Mouse (Mus musculus): ENCODE results near the gene Rnf223.
A peak's percentile ranks its signal among the peaks of the same experiment; 100 is the strongest.

Rnf223 gene

DNA sequence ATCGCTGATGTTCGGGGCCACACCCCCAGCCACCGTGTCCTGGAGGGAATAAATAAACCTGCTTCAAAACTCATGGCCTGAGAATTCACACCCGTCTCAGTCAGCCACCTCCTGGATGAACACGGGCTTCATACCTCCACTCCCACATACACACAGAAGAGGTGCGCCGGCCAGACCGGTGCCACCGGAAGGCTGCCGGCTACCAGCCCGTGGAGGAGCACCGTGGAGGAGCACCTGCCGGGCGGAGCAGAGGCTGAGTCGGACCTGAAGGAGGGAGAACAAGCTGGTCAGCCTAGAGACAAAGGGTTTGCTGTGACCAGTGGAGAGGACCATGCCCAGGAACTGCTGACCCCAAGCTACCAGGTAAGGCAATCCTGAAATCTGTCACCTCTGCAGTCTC, at the start of gene Rnf223:
Gene Rnf223, plus strand, starts transcription at position 78 of the 400 bp plus-strand sequence.
- no peak for DNase-seq (ENCODE audit: low read depth)

DNA sequence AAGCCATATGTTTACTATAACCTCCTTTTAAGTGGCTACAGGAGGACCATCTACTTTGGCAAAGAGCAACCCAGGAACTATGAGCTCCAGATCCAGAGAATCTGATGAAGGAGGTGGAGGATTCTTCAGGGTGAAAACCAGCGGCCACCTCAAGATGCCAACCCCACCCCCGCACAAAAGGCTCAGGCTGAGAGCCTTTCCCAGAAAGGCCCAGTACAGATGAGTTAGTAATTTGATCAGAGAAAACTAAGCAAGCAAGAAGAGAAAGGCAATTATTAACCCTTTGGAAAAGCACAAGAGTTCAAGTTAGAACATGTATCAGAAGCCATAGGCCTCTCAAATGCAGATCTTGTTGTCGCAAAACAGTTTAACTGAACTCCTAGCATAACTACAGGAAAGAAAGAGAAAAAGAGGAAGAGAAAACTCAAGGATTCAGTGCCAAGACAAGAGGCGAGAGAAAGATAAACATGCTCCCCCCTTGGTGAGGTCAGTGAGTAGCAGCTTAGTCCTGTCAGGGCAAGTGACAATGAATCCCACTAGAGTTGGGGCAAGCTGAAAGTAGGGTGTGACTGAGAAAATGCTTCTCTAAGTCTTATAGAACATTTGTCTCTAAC, 47.6 kb upstream of the Rnf223 start:
- DNase-seq (ENCODE audit: low read depth): no peak

DNA sequence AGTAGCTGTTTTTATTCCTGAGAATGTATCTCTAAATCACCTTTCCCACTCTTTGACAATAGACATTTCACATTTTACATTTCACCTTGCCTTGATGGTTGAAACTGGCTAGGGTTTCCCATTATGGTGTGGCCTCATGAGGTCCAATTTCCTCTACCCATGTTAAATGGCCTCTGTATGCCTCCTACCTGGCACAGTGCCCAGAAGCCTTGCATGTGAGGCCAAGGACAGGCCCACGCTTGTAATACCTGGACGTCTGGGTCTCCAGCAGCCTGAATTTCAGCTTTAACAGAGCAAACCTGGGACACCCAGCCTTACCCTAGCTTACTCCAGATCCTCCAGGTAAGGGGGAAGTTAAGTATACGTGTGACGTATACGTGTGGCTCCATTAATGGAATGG, 47.0 kb upstream of the Rnf223 start:
- no peak for DNase-seq (ENCODE audit: low read depth)

DNA sequence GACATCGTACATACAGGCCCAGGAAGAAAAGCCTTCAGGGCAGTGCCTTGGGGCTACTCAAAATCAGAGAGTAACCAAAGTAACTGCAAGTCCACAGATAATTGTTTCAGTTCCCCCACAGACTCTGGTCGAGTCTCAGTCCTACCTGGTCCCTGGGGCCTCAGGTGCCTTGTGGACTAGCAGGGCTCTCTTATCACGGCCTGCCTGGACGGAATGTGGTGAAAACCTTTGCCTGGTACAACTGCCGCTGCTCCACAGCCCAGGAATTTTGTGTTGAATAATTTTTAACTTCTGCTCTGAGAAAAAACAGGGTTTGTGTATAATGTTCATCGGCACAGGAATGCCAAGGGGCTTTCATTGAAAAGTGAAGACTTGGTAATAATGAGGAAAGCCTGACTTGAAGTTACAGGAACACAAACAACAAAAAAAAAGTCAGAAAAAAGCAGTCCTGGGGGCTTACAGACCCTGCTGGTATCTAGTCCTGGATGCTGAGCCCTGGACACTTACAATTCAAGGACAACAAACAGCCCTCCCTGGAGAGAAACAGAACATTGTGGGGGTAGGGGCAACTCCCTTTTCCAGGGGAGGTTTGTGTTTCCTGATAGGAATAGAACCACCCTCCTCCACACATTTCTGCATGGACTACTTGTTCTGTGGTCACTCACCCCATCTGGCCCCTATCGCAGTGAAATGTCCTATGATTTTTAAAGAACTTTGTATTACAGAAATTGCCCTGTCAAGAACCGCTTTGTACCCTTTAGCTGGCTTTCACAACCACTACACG, 46.0 kb upstream of the Rnf223 start:
- DNase-seq (ENCODE audit: low read depth): no peak

DNA sequence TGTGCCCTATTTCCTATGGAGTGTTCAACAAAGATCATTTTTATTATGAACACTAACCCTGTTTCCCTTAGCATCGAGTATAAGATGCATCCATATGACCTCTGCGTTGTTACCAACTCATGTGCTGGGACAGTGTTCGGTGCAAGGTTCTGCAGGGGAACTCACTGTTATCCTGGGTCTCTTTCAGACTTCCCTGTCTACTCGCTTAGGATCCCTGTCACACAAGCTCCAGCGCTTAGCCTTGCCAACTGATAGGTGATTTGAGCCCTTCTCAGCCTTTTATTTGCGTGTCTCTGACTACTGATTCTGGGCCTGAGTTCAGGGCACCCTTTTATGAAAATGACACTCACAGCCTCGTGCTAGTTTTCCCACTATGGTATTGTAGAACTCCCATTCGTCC, 45.1 kb upstream of the Rnf223 start:
- DNase-seq (ENCODE audit: low read depth): no peak

DNA sequence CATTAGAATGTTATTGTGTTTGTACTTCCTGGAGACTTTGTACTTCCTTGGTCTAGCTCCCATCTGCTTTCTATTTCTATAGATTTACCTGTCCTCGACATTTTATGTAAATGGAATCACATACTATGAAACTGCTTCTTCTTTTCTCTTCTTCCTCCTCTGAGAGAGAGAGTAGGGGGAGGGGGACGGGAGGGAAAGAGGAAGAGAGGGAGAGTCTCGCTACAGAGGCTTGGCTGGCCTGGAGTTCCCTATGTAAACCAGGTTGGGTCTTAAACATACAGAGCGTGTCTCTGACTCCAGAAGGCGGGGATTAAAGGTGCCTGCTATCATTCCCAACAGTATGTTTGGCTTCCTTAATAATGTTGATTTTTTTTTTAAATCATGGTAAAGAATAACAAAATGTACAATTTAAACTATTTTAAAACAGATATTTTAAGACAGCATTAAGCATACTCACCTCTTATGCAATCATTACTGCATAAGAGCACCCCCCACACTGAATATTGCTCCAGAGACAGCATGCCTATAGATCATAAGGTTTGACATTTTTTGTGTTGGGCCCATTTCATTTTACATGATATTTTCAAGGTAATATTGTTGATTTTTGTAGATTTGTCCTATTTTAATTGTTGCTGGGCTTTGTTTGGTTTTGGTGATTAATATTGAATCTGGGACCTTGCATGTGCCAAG, 42.8 kb upstream of the Rnf223 start:
- no peak for DNase-seq (ENCODE audit: low read depth)

DNA sequence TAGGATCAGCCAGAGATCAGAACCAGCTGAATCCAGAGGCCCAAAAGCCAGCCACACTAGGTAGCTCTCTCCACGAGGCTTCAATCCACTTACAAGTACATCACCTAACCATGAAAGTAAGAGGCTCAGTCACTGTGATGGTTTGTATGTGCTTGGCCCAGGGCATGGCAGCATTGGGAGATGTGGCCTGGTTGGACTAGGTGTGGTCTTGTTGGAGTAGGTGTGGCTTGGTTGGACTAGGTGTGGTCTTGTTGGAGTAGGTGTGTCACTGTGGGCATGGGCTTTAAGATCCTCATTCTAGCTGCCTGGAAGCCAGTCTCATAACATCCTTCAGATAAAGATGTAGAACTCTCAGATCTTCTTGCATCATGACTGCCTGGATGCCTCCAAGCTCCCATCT, 39.1 kb upstream of the Rnf223 start:
- DNase-seq (ENCODE audit: low read depth): no peak

DNA sequence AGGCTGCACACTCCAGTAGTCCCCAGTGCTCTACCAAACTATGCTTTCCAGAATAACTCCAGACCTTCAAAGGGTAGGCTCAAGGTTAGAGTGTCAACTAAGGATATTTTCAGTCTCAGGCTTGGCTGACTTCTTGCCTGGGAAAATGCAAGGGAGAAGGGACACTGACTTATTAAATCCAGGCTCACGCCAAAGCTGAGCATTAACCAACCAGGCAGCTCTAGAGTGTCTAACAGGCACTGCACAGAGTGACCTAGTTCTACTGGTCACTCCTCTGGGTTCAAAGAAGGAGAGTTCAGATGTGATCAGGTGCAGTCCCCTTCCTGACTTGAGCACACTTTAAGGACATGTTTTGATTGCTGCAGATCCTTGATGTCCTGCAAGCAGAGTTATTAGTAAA, 37.5 kb upstream of the Rnf223 start:
- DNase-seq (ENCODE audit: low read depth): no peak

DNA sequence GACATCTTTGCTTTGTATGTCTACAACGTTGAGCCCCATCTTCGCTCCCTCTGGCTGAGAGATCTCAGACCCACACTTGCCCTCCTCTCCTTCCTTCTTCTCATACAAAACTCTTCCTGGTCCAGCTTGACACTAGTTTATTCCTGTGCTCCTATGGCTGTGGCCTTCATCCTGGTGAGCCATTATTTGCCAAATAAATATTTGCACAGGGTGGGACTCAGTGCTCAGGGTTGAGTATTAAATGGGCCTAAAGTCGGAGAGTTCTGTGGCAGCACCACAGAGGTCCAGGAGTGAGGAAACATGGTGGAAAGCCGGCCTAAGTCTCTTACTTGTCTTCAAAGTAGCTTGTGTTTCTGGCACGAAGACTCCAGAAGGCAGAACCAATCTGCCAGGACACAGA, 36.6 kb upstream of the Rnf223 start:
- DNase-seq (ENCODE audit: low read depth): no peak

DNA sequence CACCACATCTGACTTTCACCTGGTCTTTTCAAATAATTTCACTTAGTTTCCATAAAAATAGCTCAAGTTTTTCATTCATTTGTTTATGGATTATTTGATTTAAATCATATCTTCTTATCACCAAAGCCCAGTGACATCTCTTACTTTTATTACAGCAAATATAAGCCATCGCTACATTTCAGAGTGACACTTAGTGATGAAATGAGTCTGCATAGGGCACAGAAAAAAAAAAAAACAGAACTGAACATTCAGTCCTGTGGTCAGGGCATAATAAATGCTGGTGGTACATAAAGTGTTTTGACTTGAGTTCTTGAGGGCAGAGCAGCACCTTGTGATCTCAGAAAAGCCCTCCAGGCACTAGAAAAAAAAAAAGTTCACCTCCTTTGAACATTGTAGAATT, 34.1 kb upstream of the Rnf223 start:
- no peak for DNase-seq (ENCODE audit: low read depth)

DNA sequence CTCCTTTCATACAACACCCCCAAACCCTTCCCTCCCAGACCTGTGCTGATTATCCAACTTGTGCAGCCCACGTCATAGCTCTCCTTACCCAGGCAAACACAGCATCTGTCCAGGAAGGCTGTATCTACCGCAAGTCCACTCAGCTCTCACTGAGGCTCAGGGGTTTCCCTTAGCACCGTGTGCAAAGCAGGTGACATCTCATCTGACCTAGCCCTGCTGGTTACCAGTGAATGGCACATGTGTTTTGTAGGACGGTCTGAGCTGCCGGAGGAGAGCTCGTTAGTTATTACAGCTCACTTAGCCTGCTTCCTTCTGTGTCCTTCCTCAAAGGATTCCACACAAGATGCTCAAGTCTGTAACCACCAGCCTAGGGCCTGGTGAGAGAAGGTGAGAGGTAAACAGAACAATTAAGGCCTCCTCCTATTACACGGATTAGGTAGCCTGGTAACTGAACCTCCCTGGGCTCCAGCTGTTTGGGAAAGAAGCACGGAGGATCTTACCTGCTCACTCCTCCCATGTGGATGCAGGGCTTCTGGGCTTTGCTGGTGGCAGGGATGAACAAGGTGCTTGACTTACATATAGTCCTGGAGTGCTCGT, 32.4 kb upstream of the Rnf223 start:
- DNase-seq (ENCODE audit: low read depth): no peak

DNA sequence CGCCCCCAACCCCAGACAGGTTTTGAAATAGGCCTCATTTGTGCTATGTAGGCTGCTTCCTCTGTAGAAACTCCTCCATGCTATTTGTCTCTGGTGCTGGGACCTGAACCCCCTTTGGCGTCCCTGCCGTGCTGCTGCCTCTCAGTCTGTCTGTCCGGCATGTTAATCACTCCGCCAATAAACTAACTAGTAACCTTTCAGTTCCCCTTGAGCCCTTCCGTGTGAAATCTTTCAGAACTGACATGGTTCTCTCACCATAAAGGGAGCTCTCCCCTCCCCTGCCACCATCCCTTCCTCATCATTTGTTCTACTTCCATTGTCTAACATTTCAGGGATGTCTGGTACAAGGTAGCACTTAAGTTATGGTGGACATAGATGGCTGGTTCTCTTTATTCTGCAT, 30.9 kb upstream of the Rnf223 start:
- no peak for DNase-seq (ENCODE audit: low read depth)

DNA sequence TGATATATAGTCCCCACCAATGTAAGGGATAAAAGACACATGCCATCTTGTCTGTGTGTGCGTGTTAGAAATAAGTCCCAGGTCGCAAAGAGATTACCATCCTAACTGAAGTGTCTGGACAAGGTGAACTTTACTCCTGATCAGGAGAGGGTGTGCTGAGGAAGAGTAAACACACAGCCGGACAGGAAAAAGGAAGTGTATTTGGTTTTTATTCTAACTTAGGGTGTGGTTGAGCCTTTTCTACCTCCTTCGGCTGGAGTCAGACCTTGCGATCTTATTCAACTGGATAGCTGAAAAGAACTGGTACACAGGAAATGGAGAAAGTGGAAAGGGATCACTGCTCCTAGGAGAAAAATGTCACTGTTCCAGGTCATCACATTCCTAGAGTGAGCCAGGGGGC, 29.8 kb upstream of the Rnf223 start:
- DNase-seq (ENCODE audit: low read depth): no peak

DNA sequence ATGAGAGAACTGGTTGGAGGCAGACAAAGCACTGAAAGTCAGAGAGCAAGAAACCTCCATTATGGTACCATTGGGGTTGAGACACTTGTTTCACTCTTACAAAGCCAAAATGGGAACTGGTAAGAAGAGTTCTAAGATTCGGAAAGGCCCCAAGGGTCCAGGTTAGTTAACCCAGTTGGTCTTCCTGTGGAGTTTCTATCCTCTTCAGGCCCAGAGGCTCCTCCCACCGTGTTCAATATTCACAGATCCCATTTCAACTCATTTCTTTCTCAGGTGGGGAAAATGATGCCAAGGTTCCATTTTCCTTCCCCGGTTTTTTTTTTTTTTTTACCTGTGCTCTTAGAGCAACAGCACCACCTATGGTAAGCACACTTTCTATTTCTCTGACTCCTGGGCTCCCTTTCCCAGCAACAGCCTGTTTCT, 28.8 kb upstream of the Rnf223 start:
- DNase-seq (ENCODE audit: low read depth): no peak

DNA sequence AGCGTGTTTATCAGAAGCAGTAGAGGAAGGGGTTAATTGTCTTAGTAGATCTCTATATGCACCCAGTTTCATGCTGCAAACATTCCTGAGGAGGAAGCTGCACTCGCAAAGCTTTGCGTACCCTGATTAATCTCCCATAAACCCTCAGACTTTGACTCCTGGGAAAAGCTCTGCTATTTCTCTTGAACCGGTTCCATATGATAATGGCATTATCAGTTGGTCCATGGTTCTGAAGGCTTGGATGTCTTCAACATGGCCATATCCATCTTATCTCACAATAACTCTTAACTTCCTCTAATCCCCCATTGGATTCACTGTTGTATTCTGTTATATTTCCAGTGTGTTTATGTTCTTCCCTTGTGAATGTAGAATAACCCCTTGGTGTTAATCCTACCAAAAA, 27.0 kb upstream of the Rnf223 start:
- DNase-seq (ENCODE audit: low read depth): no peak

DNA sequence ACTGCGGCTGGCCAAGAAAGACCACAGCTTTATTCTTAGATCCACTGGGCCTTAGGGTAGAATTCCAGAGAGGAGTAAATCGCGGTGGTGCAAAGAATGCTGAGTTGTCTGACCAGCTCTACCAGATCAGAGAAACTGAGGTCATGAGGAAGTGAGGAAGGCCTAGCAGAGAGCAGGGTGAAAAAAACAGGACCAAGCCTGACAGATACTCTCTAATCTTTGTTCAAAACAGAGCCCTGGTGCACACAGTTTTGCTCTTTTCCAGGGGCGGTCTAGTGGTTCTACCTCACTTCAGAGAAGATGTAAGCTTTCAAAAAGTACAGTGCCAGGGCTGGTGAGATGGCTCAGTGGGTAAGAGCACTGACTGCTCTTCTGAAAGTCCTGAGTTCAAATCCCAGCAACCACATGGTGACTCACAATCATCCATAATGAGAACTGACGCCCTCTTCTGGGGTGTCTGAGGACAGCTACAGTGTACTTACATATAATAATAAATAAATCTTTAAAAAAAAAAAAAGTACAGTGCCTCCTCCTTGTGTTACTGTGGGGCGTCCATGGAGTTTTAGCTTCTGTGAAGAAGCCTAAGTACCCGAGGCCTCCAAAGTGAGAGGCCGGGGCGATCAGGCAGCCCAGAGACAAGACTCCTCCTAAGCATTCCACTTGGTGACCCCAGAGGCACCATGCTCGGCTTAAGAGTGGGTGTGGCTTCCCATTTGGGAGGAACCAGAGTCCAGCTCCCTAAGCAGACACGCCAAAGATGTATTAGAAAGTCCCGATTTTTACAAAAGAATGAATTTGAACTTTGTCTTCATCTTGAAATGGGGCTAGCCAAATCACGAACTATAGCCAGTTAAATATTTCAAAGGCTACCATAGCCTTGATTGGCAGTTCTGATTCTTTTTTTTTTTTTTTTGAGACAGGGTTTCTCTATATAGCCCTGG, 21.4 kb upstream of the Rnf223 start:
- peak; percentile 46 for DNase-seq (ENCODE audit: low read depth)

DNA sequence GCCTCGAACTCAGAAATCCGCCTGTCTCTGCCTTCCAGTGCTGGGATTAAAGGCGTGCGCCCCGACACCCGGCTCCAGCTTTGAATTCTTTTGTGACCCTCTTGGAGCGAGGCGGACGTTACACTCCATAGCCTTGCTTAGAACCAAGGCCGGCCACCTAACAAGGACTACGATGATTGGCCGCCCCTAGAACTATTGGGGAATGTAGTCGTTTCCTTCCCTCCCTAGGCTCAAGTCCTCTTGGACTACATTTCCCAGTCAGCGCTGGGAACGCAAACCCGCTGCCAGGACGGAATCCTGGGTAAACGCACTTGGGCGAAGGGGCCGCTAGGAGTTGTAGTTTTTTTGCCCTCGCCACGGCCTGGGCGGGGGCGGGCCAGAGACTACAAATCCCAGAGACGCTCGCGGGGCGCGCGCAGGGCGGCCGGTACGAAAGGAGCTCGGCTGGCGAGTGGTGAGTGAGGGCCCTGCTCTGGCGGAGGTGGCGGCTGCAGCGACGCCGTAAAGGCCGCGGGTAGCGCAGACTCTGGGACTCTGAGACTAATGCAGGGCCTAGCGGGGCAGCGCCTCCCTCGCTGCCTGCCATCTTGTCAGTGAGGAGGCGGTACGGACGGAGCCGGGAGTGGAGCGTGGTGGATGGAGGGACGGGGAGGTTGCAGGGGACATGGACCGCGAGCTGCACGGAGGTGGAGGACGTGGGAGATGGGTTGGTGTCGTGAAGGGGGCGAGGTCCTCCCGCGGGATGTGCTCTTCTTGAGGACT, 20.6 kb upstream of the Rnf223 start, which contains the start of gene 9430015G10Rik:
Gene 9430015G10Rik, plus strand, starts transcription at position 413 of the 762 bp plus-strand sequence.
- peak; percentile 98 for DNase-seq (ENCODE audit: low read depth)

DNA sequence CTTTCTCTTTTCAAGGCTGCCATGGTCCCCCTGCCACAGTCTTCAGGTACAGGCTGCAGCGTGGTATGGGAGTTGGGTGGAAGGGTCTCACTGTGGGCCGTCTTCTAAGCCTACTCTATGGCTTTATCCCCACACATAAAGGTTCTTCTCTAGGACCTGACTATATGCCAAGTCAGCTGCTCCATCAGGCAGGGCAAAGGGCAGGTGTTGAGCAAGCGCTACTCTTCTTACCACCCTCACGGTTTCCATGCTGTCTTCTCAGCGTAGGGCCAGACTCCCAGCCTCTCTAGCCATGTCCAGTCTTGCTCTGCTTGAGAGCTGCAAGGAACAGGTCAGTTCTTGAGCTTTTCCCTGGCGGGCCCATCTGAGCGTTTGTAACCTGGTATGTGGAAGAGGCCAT, 6.2 kb upstream of the Rnf223 start:
- DNase-seq (ENCODE audit: low read depth): no peak

DNA sequence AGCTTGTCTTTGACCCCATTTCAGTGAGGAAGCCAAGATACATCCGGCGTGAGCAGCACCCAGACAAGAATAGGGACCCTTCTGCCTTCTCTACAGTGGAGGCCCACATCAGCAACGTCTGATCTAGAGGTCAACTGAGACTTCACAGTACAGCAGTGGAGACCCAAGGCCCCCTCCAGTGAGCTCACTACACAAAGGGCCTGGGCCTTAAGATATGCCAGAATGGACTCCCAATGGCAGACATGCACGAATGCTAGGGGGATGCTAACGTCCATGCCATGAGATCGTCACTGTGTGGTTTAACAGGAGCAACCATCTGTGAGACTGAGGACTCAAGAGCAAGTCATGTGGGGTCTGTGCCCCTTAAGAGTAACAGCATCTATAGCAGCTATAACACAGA, 4.9 kb upstream of the Rnf223 start:
- DNase-seq (ENCODE audit: low read depth): no peak

DNA sequence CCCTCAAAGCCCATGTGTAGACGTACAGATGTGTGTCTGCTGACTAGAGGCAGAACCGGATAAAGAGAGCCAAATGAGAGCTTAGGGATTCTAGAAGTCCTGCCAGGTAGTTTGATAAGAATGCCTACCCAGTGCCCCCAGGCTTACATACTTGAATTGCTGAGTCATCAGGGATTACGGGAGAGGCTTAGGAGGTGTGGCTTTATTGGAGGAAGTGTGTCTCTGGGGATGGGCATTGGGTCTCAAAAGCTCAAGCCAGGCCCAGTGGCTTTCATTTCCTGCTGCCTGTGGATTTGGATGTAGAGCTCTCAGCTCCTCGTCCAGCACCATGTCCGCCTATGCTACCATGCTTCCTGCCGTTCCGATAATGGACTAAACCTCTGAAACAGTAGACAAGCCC, 3.5 kb upstream of the Rnf223 start:
- no peak for DNase-seq (ENCODE audit: low read depth)

DNA sequence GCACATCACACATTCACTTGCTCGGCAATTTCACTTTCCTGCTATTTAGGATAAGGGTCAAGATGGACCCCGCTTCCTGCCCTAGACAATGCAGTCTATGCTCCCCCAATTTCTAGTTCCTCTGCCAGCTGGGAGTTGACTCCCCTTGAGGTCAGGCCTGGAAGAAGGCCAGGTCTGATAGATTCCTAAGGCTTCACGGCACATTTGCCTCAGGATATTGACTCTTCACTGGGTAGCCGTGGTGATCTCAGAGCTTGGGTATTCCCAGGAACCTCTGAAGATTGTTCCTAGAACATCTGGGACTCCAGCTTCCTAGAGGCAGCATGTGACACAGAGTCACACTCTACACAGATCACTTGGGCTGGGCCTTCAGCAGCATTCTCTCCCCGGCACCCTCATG, 1.6 kb upstream of the Rnf223 start:
- no peak for DNase-seq (ENCODE audit: low read depth)
